Mouse (Mus musculus): ENCODE results near the gene Cd180. TPM values are rescaled to one million over a fixed set of nuclear protein-coding genes. Genes with fewer than 3 reads are reported as not detected.

The Cd180 gene
- polyA plus RNA-seq, 1 experiment, result 31.6 TPM

DNA sequence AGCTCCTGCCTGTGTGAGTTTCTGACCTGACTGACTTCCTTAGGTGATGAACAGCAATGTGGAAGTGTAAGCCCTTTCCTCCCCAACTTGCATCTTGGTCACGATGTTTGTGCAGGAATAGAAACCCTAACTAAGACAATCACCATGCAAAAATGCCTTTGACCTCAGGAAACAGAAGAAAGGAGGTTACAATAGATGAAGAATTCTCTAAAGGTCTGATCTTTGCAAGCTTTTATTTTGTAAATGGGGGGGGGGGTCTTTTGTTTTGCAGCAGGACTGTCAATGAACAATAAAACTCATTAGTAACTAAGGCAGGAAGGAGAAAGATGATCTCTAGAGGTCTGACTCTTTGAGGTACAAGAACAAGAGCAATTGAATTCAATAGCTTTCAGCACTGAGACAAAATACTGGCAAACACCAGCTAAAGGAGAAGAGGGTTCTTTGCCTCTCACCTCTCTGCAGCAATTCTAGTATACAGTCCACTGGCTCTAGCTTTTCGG is 38.2 kb upstream of the Cd180 start:
- whole genome bisulfite sequencing, result 78% methylated on average over 2 of the region's 2 CpGs
- no peak for TF ChIP-seq CTCF (IDR thresholded peaks at IDR 0.05; ENCODE audit: extremely low read depth, insufficient read depth, insufficient read length, insufficient replicate concordance)
- no peak for TF ChIP-seq POLR2A (IDR thresholded peaks at IDR 0.05; ENCODE audit: low read depth, low read length)
- no peaks in the 10 kb centered on the region; the same call in 1 of the 2 replicates for H3K4me1 ChIP-seq (ENCODE audit: control insufficient read depth, insufficient read depth, insufficient read length)

DNA sequence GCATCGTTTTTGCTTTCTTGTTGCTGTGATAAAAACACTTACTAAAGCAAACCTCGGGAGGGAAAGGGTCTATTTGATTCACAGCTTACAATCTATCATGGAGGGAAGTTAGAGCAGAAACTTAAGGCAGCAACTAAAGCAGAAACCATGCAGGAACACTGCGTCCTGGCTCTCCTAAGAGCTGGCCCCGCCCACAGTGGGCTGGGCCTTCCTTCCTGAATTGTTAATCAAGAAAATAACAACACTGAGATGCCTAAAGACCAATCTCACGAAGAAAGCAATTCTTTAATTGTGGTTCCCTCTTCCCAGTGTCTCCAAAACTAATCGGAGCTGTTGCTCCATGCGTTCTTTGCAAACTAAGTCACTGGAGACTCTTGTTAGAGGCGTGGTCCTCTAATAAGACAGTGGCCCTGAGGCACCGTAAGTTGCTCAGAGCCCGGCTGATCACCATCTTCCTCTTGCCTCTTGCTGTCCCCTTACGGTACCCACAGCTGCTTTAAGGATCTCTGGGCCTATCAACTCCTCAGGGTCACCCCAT is 37.1 kb upstream of the Cd180 start:
- 76% methylated on average over 11 of the region's 11 CpGs for WGBS
- Histone ChIP-seq H3K27me3 (ENCODE audit: control insufficient read depth, insufficient read depth, low read length) (no peaks in the 10 kb centered on the region), H3K36me3 (ENCODE audit: control insufficient read depth, insufficient read depth, low read length) (no peaks in the 10 kb centered on the region), H3K27ac (ENCODE audit: insufficient read depth, low read length) (no peak overlapping the region), H3K4me1 (ENCODE audit: control insufficient read depth, insufficient read depth, insufficient read length) (no peaks in the 10 kb centered on the region; the same call in 1 of the 2 replicates), H3K4me3 (ENCODE audit: extremely low read depth, insufficient read depth, insufficient read length) (no peak overlapping the region)
- DNase-seq (ENCODE audit: low read depth in 1 of 2, low spot score in 2 of 2), result no peak
- TF ChIP-seq POLR2A (IDR thresholded peaks at IDR 0.05; ENCODE audit: low read depth, low read length) (no peak), CTCF (IDR thresholded peaks at IDR 0.05; ENCODE audit: extremely low read depth, insufficient read depth, insufficient read length, insufficient replicate concordance) (no peak)

More for the DNA sequence above, 38.2 kb upstream of the Cd180 start:
- no peak overlapping the region for H3K27ac ChIP-seq (ENCODE audit: insufficient read depth, low read length)
- H3K36me3 ChIP-seq (ENCODE audit: control insufficient read depth, insufficient read depth, low read length), result no peaks in the 10 kb centered on the region
- DNase-seq (ENCODE audit: low read depth in 1 of 2, low spot score in 2 of 2), result no peak
- no peaks in the 10 kb centered on the region for H3K27me3 ChIP-seq (ENCODE audit: control insufficient read depth, insufficient read depth, low read length)
- no peak overlapping the region for H3K4me3 ChIP-seq (ENCODE audit: extremely low read depth, insufficient read depth, insufficient read length)

DNA sequence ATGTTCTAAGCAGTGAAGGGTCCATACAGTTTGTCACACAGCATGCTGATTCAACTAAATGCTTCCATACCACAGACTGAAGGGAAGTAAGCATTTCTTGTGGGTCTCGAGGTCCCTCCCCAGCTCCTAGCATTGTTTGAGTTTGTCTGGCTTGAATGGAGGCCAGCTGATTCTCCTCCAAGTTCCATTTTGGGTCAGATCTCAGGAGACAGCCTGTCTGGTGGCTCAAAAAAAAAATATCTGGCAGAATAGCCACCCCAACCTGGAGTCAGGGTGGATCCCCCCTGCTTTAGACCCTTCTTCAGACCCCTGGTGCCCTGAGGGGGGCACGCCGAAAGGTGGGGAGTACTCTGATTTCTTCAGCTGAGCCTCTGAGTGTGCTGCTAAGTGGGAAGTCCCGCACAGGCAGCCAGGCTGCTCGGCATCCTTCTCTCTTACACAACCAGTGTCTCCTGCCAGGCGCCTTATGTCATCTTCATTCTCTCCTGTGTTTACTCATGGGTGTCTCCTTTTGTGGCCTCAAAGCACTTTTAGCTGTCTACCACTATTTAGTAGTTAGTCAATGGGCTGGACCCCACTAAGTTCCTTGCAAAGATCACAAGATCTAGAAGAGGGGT is 35.0 kb upstream of the Cd180 start:
- WGBS, result 35% methylated on average over 6 of the region's 6 CpGs
- no peak for DNase-seq (ENCODE audit: low read depth in 1 of 2, low spot score in 2 of 2)
- H3K36me3 ChIP-seq (ENCODE audit: control insufficient read depth, insufficient read depth, low read length), result no peaks in the 10 kb centered on the region
- no peak overlapping the region for H3K4me3 ChIP-seq (ENCODE audit: extremely low read depth, insufficient read depth, insufficient read length)
- no peaks in the 10 kb centered on the region; the same call in 1 of the 2 replicates for H3K4me1 ChIP-seq (ENCODE audit: control insufficient read depth, insufficient read depth, insufficient read length)
- TF ChIP-seq CTCF (IDR thresholded peaks at IDR 0.05; ENCODE audit: extremely low read depth, insufficient read depth, insufficient read length, insufficient replicate concordance), result no peak
- TF ChIP-seq POLR2A (IDR thresholded peaks at IDR 0.05; ENCODE audit: low read depth, low read length), result no peak
- H3K27ac ChIP-seq (ENCODE audit: insufficient read depth, low read length), result no peak overlapping the region
- no peaks in the 10 kb centered on the region for H3K27me3 ChIP-seq (ENCODE audit: control insufficient read depth, insufficient read depth, low read length)

DNA sequence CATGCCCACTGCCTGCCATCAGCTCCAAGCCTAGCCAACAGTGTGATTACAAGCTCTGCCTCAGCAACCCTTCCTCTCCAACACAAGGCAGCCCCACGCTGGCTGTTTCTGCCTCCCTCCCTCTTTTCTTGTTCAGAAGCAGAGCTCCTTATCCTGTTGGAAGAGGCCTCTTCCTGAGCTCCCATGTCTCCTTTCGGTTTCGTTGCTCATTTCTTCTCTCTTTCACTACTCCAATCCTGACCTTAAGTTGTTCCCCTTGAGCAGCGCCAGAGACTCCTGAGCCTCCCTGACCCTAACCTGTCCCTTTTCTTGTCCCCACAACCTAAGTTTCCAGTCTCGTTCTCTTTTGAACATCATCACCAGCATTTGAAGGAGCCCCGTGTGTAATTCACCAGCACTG is 29.3 kb upstream of the Cd180 start:
- no peak overlapping the region for H3K4me3 ChIP-seq (ENCODE audit: extremely low read depth, insufficient read depth, insufficient read length)
- no peak for TF ChIP-seq CTCF (IDR thresholded peaks at IDR 0.05; ENCODE audit: extremely low read depth, insufficient read depth, insufficient read length, insufficient replicate concordance)
- TF ChIP-seq POLR2A (IDR thresholded peaks at IDR 0.05; ENCODE audit: low read depth, low read length), result no peak
- WGBS, result 43% methylated on average over 6 of the region's 6 CpGs
- H3K36me3 ChIP-seq (ENCODE audit: control insufficient read depth, insufficient read depth, low read length), result no peaks in the 10 kb centered on the region
- no peak for DNase-seq (ENCODE audit: low read depth in 1 of 2, low spot score in 2 of 2)
- H3K27me3 ChIP-seq (ENCODE audit: control insufficient read depth, insufficient read depth, low read length), result no peaks in the 10 kb centered on the region
- H3K4me1 ChIP-seq (ENCODE audit: control insufficient read depth, insufficient read depth, insufficient read length), result peaks cover 8% of the 10 kb centered on the region; the same call in 1 of the 2 replicates
- H3K27ac ChIP-seq (ENCODE audit: insufficient read depth, low read length), result peak overlapping the region; percentile 39

DNA sequence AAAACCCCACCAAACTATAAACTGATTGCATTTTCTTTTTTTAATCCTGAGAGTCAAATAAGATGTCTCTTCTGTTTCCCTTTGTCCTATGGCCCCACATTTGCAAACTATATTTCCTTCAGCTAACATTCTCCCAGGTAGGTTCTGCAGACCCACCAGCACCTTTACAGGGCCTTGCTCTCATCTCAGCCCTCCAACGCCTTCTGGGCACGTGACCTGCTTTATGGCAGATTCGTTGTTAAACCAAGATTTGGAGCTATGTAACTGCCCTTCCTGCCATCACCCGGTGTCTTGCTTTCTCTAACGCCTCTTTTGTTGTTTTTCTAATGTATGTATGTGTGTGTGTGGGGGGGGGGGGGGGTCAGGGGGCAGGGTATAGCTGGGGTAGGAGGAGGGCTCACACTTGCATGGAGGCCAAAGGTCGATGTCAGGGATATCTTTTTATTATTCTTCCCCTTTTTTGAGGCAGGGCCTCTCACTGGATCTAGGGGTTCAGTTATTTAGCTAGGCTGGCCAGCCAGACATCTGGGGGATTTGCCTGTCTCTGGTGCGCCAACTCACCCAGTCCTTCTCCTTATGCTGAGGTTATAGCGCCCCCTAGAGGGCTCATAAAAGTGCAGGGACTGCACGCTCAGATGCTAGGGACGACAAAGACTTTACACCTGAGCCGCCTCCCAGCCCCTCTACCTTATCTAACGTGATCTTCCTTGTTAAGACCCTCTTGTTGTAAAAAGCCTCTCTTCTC is 28.3 kb upstream of the Cd180 start:
- WGBS, result 10% methylated on average over 12 of the region's 12 CpGs
- Histone ChIP-seq H3K36me3 (ENCODE audit: control insufficient read depth, insufficient read depth, low read length) (no peaks in the 10 kb centered on the region), H3K4me1 (ENCODE audit: control insufficient read depth, insufficient read depth, insufficient read length) (peaks cover 8% of the 10 kb centered on the region; the same call in 1 of the 2 replicates), H3K4me3 (ENCODE audit: extremely low read depth, insufficient read depth, insufficient read length) (peak overlapping the region; percentile 44), H3K27me3 (ENCODE audit: control insufficient read depth, insufficient read depth, low read length) (no peaks in the 10 kb centered on the region), H3K27ac (ENCODE audit: insufficient read depth, low read length) (no peak overlapping the region)
- TF ChIP-seq CTCF (IDR thresholded peaks at IDR 0.05; ENCODE audit: extremely low read depth, insufficient read depth, insufficient read length, insufficient replicate concordance) (peak; percentile 62; the same call in 1 of the 2 replicates), POLR2A (IDR thresholded peaks at IDR 0.05; ENCODE audit: low read depth, low read length) (no peak)
- peak; percentile 66 to 70 for DNase-seq (ENCODE audit: low read depth in 1 of 2, low spot score in 2 of 2)

DNA sequence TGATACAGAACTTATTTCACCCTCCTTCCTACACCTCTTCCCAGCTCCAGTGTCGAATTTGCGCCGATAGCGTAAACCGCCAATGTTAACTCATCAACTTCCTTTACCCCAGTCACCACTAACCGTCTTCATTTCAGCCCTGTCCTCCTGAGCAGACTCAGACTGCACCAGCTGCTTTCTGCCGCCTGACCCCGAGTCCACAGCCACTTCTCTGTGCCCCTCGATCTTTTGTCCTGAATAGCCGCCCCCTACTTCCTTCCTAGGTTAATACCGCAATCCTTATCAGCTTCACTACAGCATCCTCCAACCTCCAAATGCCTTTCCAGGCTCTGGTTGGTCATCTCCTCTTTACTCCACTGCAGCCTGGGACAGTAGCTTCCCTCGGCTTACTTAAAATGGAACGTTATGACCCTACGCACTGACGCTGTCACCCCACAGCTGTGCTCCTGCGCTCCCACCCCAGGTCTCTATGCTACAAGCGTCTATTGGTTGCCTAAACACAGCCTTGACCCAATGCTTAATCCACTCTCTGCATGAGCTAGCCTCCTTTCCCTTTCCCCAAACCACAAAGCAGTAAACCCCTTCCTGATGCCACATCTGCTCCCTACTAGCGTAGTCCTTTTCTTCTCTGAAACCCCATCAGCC is 27.6 kb upstream of the Cd180 start:
- no peaks in the 10 kb centered on the region for H3K36me3 ChIP-seq (ENCODE audit: control insufficient read depth, insufficient read depth, low read length)
- no peak overlapping the region; the same call in 1 of the 2 replicates for H3K27ac ChIP-seq (ENCODE audit: insufficient read depth, low read length)
- WGBS, result 2% methylated on average over 18 of the region's 18 CpGs
- H3K27me3 ChIP-seq (ENCODE audit: control insufficient read depth, insufficient read depth, low read length), result no peaks in the 10 kb centered on the region
- H3K4me1 ChIP-seq (ENCODE audit: control insufficient read depth, insufficient read depth, insufficient read length), result peaks cover 8% of the 10 kb centered on the region; the same call in 1 of the 2 replicates
- H3K4me3 ChIP-seq (ENCODE audit: extremely low read depth, insufficient read depth, insufficient read length), result peak overlapping the region; percentile 44; the same call in 1 of the 2 replicates
- no peak for DNase-seq (ENCODE audit: low read depth in 1 of 2, low spot score in 2 of 2)
- TF ChIP-seq POLR2A (IDR thresholded peaks at IDR 0.05; ENCODE audit: low read depth, low read length), result no peak
- TF ChIP-seq CTCF (IDR thresholded peaks at IDR 0.05; ENCODE audit: extremely low read depth, insufficient read depth, insufficient read length, insufficient replicate concordance), result no peak

Measured in spleen, adult 2 months (tissue).